Mouse (Mus musculus) CH12.LX (cell line): ENCODE results near the gene Slc44a3. TPM values are rescaled to one million over a fixed set of nuclear protein-coding genes. Genes with fewer than 3 reads are reported as not detected.

ENCODE experiments used
- DNase-seq: peaks from one replicate; pipeline ENCODE4 v3.0.0-alpha.2; 2013; ENCODE audit errors: extremely low read depth
- H3K27ac ChIP-seq: 2 replicates; pipeline ENCODE4 v1.5.1; 2012; ENCODE audit warnings: low read depth, mild to moderate bottlenecking, control low read depth, moderate library complexity; ENCODE audit not compliant: insufficient read depth
- H3K27me3 ChIP-seq: replicated peaks from 2 replicates; pipeline ENCODE3; 2012; ENCODE audit warnings: inconsistent platforms
- H3K36me3 ChIP-seq, 2 experiments: replicated peaks in 1 of 2; 2 replicates each; pipeline versions ENCODE3 to v1.6.1; 2012; ENCODE audit warnings: inconsistent platforms in 1 of 2, low read length in 1 of 2, mild to moderate bottlenecking in 1 of 2, mixed read lengths in 1 of 2, moderate library complexity in 1 of 2; ENCODE audit not compliant: control insufficient read depth in 1 of 2, insufficient read depth in 1 of 2
- H3K4me1 ChIP-seq, 2 experiments: 2 replicates each; pipeline ENCODE4 v1.6.1; 2012; ENCODE audit warnings: inconsistent platforms in 1 of 2, moderate library complexity in 1 of 2; ENCODE audit not compliant: insufficient read depth in 2 of 2, control insufficient read depth in 1 of 2
- H3K4me2 ChIP-seq: 2 replicates; pipeline ENCODE4 v1.6.1; 2012; ENCODE audit warnings: low read depth, mild to moderate bottlenecking, control low read depth; ENCODE audit not compliant: poor library complexity, insufficient read depth, severe bottlenecking
- H3K4me3 ChIP-seq, 3 experiments: fragments of 150-350 bp in 1 of 3; sonication (generic) in 1 of 3; replicated peaks in 1 of 3; 2 replicates each; pipeline versions ENCODE3 to v1.5.1; 2011 to 2012; ENCODE audit warnings: low read depth in 2 of 3, low read length in 2 of 3, mild to moderate bottlenecking in 2 of 3, moderate library complexity in 2 of 3, control low read depth in 1 of 3, improper control_type of control experiment in 1 of 3, inconsistent platforms in 1 of 3, mixed read lengths in 1 of 3; ENCODE audit not compliant: poor library complexity in 1 of 3
- H3K79me2 ChIP-seq: replicated peaks from 2 replicates; pipeline ENCODE4 v1.6.1; 2012; ENCODE audit warnings: mild to moderate bottlenecking, moderate library complexity; ENCODE audit not compliant: control insufficient read depth, poor library complexity, insufficient read depth, severe bottlenecking; ENCODE audit errors: extremely low read depth
- H3K9ac ChIP-seq: 2 replicates; pipeline ENCODE4 v1.6.1; 2012; ENCODE audit warnings: low read depth, mild to moderate bottlenecking, control low read depth, moderate library complexity; ENCODE audit not compliant: insufficient read depth
- H3K9me3 ChIP-seq: replicated peaks from 2 replicates; pipeline ENCODE3; 2012; ENCODE audit warnings: low read length, inconsistent platforms, mixed read lengths
- BHLHE40 ChIP-seq: IDR thresholded peaks from 2 replicates; pipeline ENCODE4 v1.6.1; 2011; ENCODE audit warnings: mild to moderate bottlenecking, low read depth, low read length, improper control_type of control experiment
- CHD1 ChIP-seq: IDR thresholded peaks from 2 replicates; pipeline ENCODE4 v1.6.1; 2012; ENCODE audit warnings: low read depth, low read length, improper control_type of control experiment, inconsistent platforms
- CHD2 ChIP-seq: IDR thresholded peaks from 2 replicates; pipeline ENCODE4 v1.6.1; 2011; ENCODE audit warnings: low read length, improper control_type of control experiment
- E2F4 ChIP-seq: IDR thresholded peaks from 2 replicates; pipeline ENCODE4 v1.6.1; 2011; ENCODE audit warnings: low read depth, low read length, improper control_type of control experiment; ENCODE audit not compliant: insufficient replicate concordance
- ELF1 ChIP-seq: IDR thresholded peaks from 2 replicates; pipeline ENCODE4 v1.6.1; 2014; ENCODE audit warnings: low read depth, mild to moderate bottlenecking, inconsistent platforms, low read length, improper control_type of control experiment
- JUN ChIP-seq: IDR thresholded peaks from 2 replicates; pipeline ENCODE4 v1.6.1; 2011; ENCODE audit warnings: low read depth, mild to moderate bottlenecking, low read length, improper control_type of control experiment, moderate library complexity; ENCODE audit not compliant: insufficient read depth
- JUND ChIP-seq: conservative IDR thresholded peaks from 2 replicates; pipeline ENCODE4 v1.6.1; 2011; ENCODE audit warnings: low read depth, low read length, improper control_type of control experiment
- KAT2A ChIP-seq: IDR thresholded peaks from 2 replicates; pipeline ENCODE4 v1.6.1; 2012; ENCODE audit warnings: low read length, improper control_type of control experiment, inconsistent platforms; ENCODE audit not compliant: insufficient replicate concordance
- MAX ChIP-seq: IDR thresholded peaks from 2 replicates; pipeline ENCODE4 v1.6.1; 2011; ENCODE audit warnings: low read length, improper control_type of control experiment
- NELFE ChIP-seq: IDR thresholded peaks from 2 replicates; pipeline ENCODE4 v1.6.1; 2011; ENCODE audit warnings: low read depth, low read length, improper control_type of control experiment
- PAX5 ChIP-seq: IDR thresholded peaks from 2 replicates; pipeline ENCODE4 v1.6.1; 2012; ENCODE audit warnings: low read length, inconsistent platforms, mixed read lengths
- POLR2A ChIP-seq: IDR thresholded peaks from 2 replicates; pipeline ENCODE4 v1.6.1; 2011; ENCODE audit warnings: low read depth, mild to moderate bottlenecking, improper control_type of control experiment, low read length
- TBP ChIP-seq: conservative IDR thresholded peaks from 2 replicates; pipeline ENCODE4 v1.6.1; 2011; ENCODE audit warnings: low read depth, low read length, improper control_type of control experiment
- UBTF ChIP-seq: IDR thresholded peaks from 2 replicates; pipeline ENCODE4 v1.6.1; 2012; ENCODE audit warnings: low read depth, mild to moderate bottlenecking, inconsistent platforms, low read length, improper control_type of control experiment, moderate library complexity
- USF1 ChIP-seq: IDR thresholded peaks from 2 replicates; pipeline ENCODE4 v1.6.1; 2014; ENCODE audit warnings: low read depth, mild to moderate bottlenecking, inconsistent platforms, low read length, improper control_type of control experiment
- ZC3H11A ChIP-seq: IDR thresholded peaks from 2 replicates; pipeline ENCODE4 v1.6.1; 2012; ENCODE audit warnings: low read depth, mild to moderate bottlenecking, inconsistent platforms, low read length, improper control_type of control experiment
- ZNF384 ChIP-seq: IDR thresholded peaks from 2 replicates; pipeline ENCODE4 v1.6.1; 2012; ENCODE audit warnings: low read depth, low read length, improper control_type of control experiment, inconsistent platforms
- dilution Hi-C: fragments of 300-500 bp; cut with MboI; formaldehyde crosslinking; loops from 2 replicates; pipeline ENCODE4 v1.14.3; 2020; ENCODE audit warnings: low sequenced_read_pairs; ENCODE audit not compliant: extremely low pct_unique_long_range_greater_than_20kb, extremely low pct_ligation_motif_present
- in situ Hi-C: fragments of 300-500 bp; cut with MboI; formaldehyde crosslinking; loops from 3 replicates; pipeline ENCODE4 v1.14.3; 2019; ENCODE audit warnings: low sequenced_read_pairs, low pct_ligation_motif_present, low pct_unique_long_range_greater_than_20kb, mixed read lengths
- polyA plus RNA-seq: library from polyadenylated mRNA; unstranded; fragments of >175 nt; gene quantifications from 2 replicates; pipeline ENCODE4 v1.2.1, GENCODE M21; 2012; ENCODE audit warnings: low read depth; ENCODE audit not compliant: insufficient read length
- total RNA-seq, 2 experiments: library from RNA; depleted of rRNA; stranded (reverse); fragments of 300-350 nt in 1 of 2; fragments of >200 nt in 1 of 2; gene quantifications; 2 replicates each; pipeline ENCODE4 v1.2.3; 2012 to 2014

The Slc44a3 gene
- total and polyA plus RNA-seq, 3 experiments: not detected

- H3K27ac ChIP-seq: no peak overlapping the region
- peaks cover 3% of the 10 kb centered on the region for H3K27me3 ChIP-seq
- in situ Hi-C loops: loop anchor here (5.0 kb wide), 2 partner anchors 47 to 322 kb away; no protein-coding TSS in a partner anchor
- no peak for DNase-seq
- no peaks in the 10 kb centered on the region for H3K36me3 ChIP-seq
- H3K4me3 ChIP-seq: no peak overlapping the region
- no peak overlapping the region for H3K9ac ChIP-seq
- H3K4me1 ChIP-seq: peaks cover 4 to 18% of the 10 kb centered on the region in 2 experiments
- no peaks in the 10 kb centered on the region for H3K79me2 ChIP-seq
- H3K4me2 ChIP-seq: 0 out of 2 replicates have a peak overlapping the region, but pooled peaks have one; percentile 13
- H3K9me3 ChIP-seq: no peaks in the 10 kb centered on the region
- TF ChIP-seq KAT2A: no peak
- no peak for TF ChIP-seq E2F4
- no peak for TF ChIP-seq UBTF
- no peak for TF ChIP-seq PAX5
- TF ChIP-seq BHLHE40: no peak
- TF ChIP-seq, all 38 proteins: peak for 0
- dilution Hi-C loops: no loop called here
Observed at GRCm38 (mm10) chr3:121489462-121490118, 42.6 kb downstream of the Slc44a3 start.

GRCm38 (mm10) chr3:121485201-121485600, 47.0 kb downstream of the Slc44a3 start:
- no peak overlapping the region for H3K4me3 ChIP-seq
- in situ Hi-C loops: no loop called here
- DNase-seq: no peak
- dilution Hi-C loops: no loop called here
- no peaks in the 10 kb centered on the region for H3K79me2 ChIP-seq
- no peak overlapping the region for H3K4me2 ChIP-seq
- no peak overlapping the region for H3K27ac ChIP-seq
- H3K4me1 ChIP-seq: peaks cover 11 to 20% of the 10 kb centered on the region in 2 experiments
- H3K9ac ChIP-seq: no peak overlapping the region
- H3K9me3 ChIP-seq: no peaks in the 10 kb centered on the region
- peaks cover 5% of the 10 kb centered on the region for H3K27me3 ChIP-seq
- no peak for TF ChIP-seq ZNF384
- H3K36me3 ChIP-seq: no peaks in the 10 kb centered on the region

DNA sequence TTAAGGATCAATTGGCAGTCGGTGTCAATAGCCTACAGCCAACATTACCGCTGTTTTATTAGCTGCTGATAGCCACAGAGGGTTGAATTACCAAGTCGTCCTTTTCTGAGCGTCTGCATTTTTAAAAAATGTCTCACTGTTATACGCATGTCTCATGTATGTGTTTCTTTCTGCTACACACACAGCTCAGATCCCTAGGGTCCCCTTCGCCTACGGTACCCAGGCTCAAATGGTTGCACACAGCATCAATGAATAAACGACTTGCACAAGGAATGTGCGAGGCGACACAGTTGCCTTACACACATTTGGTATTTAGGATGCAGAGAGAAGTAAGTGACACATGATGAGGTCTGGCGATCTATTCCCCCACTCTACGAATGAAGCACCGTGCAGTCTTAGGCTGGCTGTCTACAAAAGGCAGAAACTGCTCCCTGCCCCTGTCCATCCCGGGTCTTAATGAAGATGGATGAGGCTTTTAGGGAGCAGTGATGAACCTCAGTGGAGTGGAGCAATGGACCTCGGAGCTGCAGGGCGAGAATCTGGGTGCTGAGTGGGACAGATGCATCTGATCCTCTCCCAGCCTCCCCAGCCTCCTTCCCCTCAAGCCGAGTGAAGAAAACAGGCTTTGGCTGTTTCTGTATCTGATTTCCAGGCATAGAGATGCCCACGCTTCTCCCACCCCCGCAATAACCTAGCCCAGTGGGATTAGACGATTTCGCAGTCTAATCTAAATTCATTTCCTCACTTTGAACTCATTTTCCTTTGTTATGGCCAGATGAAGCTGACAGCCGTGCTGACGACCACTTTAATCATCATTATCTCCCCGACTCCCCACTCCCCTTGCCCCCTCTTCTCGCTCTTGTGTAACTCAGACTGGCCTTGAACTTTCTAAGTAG, 48.7 kb downstream of the Slc44a3 start:
- no peak overlapping the region for H3K9ac ChIP-seq
- no peaks in the 10 kb centered on the region for H3K79me2 ChIP-seq
- no peak overlapping the region for H3K27ac ChIP-seq
- no peak for TF ChIP-seq ZC3H11A
- TF ChIP-seq JUN: no peak
- no peak for TF ChIP-seq BHLHE40
- no peak for TF ChIP-seq JUND
- TF ChIP-seq PAX5: no peak
- no peak for TF ChIP-seq CHD2
- no peak for TF ChIP-seq CHD1
- no peak for TF ChIP-seq KAT2A
- TF ChIP-seq NELFE: no peak
- no peak for TF ChIP-seq USF1
- no peak for TF ChIP-seq E2F4
- TF ChIP-seq MAX: no peak
- TF ChIP-seq ELF1: no peak
- no peak for TF ChIP-seq TBP
- no peak for TF ChIP-seq POLR2A
- H3K27me3 ChIP-seq: peaks cover 5% of the 10 kb centered on the region
- peaks cover 7 to 20% of the 10 kb centered on the region in 2 experiments for H3K4me1 ChIP-seq
- in situ Hi-C loops (no loop called here), dilution Hi-C loops (no loop called here)
- no peak for DNase-seq
- H3K36me3 ChIP-seq: no peaks in the 10 kb centered on the region
- H3K9me3 ChIP-seq: no peaks in the 10 kb centered on the region
- no peak overlapping the region for H3K4me2 ChIP-seq
- H3K4me3 ChIP-seq: no peak overlapping the region
